Mouse (Mus musculus) spleen, adult 2 months (tissue): ENCODE measurements around the gene Olfr64.

ENCODE experiments used
- CTCF ChIP-seq: fragments of 200-500 bp; IDR thresholded peaks from 2 replicates; pipeline ENCODE4 v1.5.1; 2011; ENCODE audit warnings: mild to moderate bottlenecking, inconsistent platforms; ENCODE audit not compliant: insufficient read depth, insufficient read length, insufficient replicate concordance; ENCODE audit errors: extremely low read depth
- POLR2A ChIP-seq: fragments of 200-500 bp; IDR thresholded peaks from 2 replicates; pipeline ENCODE4 v1.6.1; 2011; ENCODE audit warnings: low read depth, low read length, inconsistent platforms

DNA sequence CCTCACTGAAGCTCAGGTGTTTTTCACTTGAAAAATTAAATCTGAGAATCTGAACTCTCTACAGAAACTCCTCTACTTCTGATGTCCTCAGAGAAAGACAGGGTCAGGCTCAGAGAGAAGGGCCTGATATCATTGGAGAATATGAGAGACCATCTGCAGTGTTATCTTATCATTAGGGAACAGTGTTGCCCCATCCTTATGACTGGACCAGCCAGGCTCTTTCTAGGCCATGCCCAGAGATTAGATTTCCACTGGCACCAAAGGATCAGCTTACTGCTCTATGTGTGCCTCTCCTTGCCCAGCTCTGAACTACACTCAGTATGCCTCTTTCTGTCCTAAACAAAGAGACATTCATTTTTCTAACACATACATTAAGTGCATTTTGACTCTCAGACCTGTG lies 21.1 kb upstream of the Olfr64 start:
- no peak for TF ChIP-seq CTCF
- TF ChIP-seq POLR2A: no peak
